Mouse (Mus musculus) T-helper 1 cell (primary cell): ENCODE measurements around the gene Sprtn.

ENCODE experiments used
- in situ Hi-C: fragments of 300-600 bp; cut with MboI, MseI; formaldehyde crosslinking; loops from one replicate; pipeline ENCODE4 v1.15.1; 2025; ENCODE audit warnings: high pct_unique_total_duplicates

Gene Sprtn

GRCm38 (mm10) chr8:124944406-124944805 lies 46.7 kb downstream of the Sprtn start:
- in situ Hi-C loops, result no loop called here

- in situ Hi-C loops, result no loop called here
Measured at GRCm38 (mm10) chr8:124947865-124948732, 50.4 kb downstream of the Sprtn start.

GRCm38 (mm10) chr8:124948733-124949111 lies 51.0 kb downstream of the Sprtn start:
- in situ Hi-C loops, result no loop called here

- in situ Hi-C loops, result no loop called here
Measured at GRCm38 (mm10) chr8:124949209-124950068, 51.8 kb downstream of the Sprtn start, which contains the start of gene Egln1. Gene Egln1, minus strand, starts transcription at chr8:124949324.

- in situ Hi-C loops, result no loop called here
Measured at GRCm38 (mm10) chr8:124950069-124950456, 52.4 kb downstream of the Sprtn start.

DNA sequence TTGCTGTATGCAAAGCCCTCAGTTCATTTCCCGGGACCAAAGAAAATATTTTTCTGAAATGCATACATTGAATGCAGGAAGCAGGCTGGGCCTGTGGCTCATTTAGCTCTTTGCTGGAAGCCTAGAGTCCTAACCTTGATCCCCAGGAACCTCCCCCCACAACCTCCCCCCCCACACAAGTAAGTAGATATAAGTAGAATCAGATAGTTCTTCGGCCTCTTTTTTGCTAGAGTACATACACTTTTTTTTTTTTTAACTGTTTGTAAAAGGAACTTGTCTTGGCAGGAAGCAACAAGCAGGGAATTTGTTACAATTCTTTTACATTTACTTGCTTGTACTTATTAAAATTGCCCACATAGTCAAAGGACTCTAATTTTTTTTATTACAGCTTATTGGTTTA lies 53.2 kb downstream of the Sprtn start:
- in situ Hi-C loops, result no loop called here

DNA sequence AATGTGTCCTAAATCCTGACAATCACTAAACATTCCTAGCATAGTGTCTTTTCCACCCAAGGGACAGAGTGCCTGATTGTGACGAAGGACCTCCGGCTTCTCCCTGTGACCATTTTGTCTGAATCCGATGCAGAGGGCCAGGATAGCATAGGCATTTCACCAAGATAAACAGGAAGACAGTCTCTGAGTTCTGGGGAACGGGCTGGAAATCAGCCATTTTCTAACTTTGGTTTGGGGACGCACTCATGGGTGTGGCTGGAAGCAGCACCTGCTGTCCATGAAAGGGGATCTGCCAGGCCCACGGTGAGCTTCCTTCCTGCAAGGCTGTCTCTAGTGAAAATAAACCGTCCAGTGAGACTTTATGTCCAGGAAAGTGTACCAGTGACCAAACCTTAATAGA lies 55.5 kb downstream of the Sprtn start:
- in situ Hi-C loops, result no loop called here

DNA sequence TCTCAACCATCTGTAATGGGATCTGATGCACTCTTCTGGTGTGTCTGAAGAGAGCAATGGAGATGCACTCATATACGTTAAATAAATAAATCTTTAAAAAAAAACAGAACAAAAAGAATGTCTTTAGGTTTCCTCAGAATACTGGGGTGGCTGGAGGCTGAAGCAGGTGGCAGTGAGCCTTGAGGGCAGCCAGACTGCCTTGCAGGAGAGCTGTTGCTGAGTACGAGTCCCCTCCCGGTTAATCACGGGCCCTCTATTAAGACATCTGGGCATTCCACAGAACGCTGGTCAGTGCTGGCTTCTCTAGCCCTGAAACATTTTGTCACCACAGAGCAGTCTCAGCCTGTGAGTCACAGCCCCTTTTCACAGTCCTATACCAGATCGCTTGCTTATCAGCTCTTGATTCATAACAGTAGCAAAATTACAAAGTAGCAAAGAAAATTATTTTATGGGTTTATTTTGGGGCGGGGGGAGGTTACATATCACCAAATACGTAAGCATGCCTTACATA lies 56.9 kb downstream of the Sprtn start:
- in situ Hi-C loops, result loop anchor here (5.0 kb wide), 1 partner anchor 63 kb away; no protein-coding TSS in a partner anchor
